Mouse (Mus musculus): ENCODE data around the gene Utp20. TPM values are rescaled to one million over a fixed set of nuclear protein-coding genes. Genes with fewer than 3 reads are reported as not detected.
"Not testable (repeated sequence)": the region's sequence is repeated elsewhere in the genome, so short reads cannot be mapped to it uniquely, and the experiment has no call there.

Gene Utp20
- 16.0 and 22.9 TPM in 2 replicates for total RNA-seq (2015)
- 11.1 and 11.2 TPM in 2 replicates for total RNA-seq (2017)

DNA sequence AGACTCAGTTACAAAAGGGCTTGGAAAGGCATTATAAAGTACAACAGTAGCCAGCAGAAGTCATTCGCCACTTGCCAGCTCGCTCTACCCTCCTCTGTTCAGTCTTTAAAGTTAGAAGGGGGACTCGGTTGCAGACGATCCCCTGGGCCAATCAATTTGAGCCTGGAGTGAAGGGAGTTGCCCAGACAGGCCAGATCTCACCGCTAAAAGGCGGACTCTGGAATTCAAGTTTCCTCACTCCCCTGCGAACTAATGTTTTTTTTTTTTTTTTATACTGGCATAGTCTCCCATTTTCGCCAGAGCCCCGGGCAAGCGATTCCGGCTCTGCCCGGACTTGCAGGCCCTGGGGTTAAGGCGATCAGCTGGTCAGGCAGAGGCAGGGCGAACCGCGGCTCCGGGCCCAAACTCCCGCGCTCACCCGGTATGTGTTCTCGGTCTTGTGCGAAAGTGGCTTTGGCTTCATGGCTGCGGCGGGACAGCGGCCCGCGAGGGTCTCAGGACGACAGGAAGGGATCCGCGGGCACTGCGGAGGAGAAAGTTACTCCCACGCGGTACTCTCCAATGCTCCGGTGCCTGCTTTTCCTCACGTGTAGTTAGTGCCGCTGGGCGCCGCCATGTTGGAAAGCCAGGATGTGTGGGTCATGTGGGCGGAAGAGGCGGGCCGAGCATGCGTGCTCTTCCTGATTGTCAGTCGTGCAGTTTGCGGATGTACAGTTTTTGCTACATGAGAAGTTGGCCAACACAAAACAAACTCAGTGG is at the start of gene Utp20:
TSS of gene Utp20 (minus strand) at position 617 of the 759 bp plus-strand sequence.
- peak; percentile 99 for ATAC-seq (ENCODE audit: poor library complexity, severe bottlenecking)

DNA sequence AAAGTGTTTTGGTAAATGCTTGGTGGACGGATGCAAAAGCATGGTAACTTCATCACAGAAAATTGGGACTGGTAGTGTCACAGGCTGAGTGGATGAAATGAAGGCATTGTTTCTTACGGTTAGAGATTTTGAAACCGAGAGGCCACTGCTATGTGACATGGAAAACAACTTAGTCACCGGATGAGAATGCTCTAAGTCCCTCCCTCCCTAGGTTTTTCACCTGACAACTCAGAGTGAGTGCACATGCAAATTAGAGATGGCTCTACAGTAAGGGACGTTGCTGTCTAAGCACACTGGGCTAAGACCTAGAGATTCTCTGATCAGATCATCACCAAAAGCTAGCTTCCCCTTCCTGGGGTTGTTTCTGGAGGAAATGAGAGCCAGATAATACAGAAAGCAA is 48.3 kb upstream of the Utp20 start:
- no peak for ATAC-seq (ENCODE audit: poor library complexity, severe bottlenecking)

DNA sequence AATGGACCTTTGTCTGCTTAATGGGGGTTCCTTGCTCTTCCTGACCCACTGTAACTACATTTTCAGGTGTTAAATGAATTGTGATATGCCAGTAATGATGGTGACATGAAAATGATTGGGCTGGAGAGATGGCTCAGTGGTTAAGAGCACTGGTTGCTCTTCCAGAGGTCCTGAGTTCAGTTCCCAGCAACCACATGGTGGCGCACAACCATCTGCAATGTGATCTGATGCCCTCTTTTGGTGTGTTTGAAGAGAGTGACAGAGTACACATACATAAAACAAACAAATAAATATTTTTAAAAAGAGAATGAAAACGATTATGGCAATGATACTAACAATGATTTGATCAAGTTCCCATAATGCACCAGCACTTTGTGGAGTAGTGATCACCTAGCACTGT is 39.4 kb upstream of the Utp20 start:
- no peak for ATAC-seq (ENCODE audit: poor library complexity, severe bottlenecking)

DNA sequence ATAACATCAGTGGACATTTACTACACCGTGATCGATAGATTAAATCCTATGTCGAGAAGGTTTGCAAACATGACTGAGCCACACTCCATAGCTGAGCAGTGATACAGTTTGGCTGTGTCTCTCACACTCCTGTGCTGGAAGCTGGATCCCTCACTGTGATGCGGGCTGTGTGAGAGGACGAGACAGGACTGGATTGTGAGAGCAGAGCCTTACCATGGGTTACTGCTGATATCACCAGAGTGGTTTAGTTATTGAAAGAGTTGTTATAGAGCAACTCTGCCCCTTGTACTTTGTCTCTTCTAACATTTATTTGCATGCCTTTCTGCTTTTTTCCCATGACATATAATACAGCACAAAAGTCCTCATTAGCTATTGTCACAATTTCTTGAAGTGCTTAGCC is 35.7 kb upstream of the Utp20 start:
- ATAC-seq (ENCODE audit: poor library complexity, severe bottlenecking) = no peak

DNA sequence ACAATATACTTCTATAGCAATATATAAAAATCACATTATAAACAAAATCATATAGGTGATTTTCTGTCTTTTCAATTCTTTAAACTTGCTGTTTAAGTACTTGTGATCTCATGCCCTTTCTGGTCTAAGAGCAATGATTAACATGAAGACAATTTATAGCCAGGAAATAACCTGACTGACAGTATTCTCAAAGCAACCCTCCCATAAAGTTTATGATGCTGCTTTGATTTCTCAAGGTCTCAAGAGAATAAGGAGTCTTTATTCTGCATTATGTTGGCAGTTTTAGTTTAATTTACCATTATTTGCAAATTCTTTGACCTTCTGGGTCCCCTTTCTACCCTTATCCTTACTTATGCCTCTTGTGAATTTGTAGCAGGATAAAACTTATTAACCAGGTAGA is 34.8 kb upstream of the Utp20 start:
- ATAC-seq (ENCODE audit: poor library complexity, severe bottlenecking) = no peak

DNA sequence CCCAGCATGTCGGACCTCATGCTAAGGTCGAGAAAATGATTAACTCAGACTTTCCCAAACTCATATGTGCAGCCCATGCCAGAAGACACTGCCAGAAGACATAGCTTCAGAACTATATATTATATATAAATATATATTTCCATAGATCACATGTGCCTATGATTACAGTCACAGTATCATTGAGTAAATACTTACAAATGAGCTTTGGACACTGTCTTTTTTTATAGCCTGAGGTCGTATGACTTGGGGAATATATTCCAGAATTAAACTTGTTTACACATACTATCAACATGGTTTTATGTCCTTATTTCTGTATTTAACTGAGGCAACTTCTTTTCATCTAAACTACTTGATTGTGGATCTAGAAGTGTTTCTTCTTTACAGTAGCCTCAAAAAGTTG is 34.3 kb upstream of the Utp20 start:
- ATAC-seq (ENCODE audit: poor library complexity, severe bottlenecking) = no peak

DNA sequence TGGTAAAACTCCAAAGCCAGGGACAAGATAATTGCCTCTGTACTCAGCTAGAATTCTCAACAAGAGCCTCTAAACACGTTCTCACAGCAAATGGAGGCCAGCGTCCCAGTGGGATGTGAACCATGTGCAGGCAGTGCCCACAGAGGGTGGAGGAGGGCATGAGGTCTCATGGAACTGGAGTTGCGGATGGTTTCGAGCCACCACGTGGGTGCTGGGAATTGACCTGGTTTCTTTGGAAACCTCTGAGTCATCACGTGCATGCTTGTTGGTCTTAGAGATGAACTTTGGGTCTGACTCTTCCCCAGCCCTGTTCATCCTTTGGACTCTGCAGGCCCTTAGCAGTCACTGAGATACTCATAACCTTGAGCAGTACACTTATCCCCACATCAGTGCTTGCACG is 26.7 kb upstream of the Utp20 start:
- ATAC-seq (ENCODE audit: poor library complexity, severe bottlenecking) = no peak

DNA sequence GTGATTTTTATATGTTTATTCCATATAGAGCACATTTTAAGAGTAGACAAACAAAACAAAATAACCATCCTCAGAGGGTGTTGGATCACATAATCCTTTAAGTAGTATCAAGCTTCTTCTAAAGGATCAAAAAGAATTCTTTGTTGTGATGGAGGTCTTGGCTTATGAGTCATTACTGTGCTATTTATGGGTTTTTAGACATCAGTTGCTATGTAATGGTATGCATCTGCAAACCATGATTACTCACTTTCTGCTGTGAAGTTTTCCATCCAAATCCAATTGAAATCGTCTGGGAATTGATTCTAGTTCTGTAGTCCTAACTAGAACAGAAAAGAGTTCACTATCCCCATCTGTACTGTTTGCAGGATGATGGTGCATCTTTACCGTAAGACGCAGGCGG is 23.4 kb upstream of the Utp20 start:
- no peak for ATAC-seq (ENCODE audit: poor library complexity, severe bottlenecking)

DNA sequence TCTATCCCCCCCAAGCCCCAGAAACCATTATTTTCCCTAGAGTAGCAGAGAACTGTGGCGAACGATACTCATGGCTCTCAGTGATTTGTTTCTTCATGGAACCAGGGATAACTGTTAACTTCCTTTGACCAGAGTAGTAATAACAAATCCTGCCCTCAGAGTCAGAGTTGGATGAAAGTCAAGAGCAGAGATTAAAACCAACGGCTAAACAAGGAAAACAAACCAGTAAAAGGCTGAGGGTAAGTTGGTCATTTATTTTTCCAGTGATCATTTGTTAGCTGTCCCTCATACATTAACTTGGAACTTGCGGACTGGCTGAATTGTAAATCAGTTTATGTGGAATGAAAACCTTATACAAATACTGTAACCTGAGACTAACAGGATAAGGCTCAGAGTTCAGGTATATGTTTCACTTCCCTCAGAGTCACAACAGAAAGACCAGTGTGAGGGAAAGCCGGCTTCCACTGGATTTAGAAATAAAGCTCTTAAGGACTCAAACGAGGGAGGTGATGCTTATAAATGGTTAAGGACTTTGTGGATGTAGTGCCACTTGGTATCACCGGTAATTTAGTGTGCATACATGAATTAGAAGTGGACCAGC is 22.4 kb upstream of the Utp20 start:
- ATAC-seq (ENCODE audit: poor library complexity, severe bottlenecking) = no peak

DNA sequence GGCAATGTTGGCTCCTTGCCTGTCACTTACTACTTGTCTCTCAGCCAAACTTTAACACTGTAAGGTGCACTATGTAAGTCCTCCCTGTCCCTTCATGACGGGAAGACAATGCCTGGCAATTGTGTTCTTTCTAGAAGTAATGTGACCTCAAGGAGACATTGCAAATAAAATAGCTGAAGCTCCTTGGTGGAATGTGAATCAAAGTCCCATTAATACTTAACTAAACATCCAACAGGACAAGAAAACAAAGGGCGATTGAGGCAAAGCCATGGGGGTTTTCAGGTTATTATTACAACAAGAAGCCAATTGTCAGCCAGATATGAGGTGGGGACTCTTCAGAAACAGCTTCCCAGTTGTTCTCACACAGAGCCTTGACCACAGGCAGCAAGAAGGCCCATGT is 7.6 kb upstream of the Utp20 start:
- ATAC-seq (ENCODE audit: poor library complexity, severe bottlenecking) = no peak

DNA sequence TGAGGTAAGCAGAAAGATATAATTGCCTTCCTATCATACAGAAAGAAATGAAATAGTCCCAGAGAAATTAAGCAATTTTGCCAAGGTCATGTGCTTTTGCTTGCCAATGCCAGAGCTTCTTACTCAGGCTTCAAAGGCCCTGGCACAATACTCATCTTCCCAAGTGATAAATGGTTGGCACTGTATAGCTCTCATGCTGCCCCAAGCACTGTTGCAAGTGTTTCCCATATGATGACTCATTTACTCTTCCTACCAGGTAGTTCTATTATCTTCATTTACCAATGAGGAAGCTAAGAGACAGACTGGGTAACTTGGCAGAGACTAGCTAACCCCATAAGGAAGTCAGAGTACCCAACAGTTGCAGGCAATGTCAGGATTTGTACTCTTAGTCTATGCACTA is 1.8 kb upstream of the Utp20 start:
- no peak for ATAC-seq (ENCODE audit: poor library complexity, severe bottlenecking)

DNA sequence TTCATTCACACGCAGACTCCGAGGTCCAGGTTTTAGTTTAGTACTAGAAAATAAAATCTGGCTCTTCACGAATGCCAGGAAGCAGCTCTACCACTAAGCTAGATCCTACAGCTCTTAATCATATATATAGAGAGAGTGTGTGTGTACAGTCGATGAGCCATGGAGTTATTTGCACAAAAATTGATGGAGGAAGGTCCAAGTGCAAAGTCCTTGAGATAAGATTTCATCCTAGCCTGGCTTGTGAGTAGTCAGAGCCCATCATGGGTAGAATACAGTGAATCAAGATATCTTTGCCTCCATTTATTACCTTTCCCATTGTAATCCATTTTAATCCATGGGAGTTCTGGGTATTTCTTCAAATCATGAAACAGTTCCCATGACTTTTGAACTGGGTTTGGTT is 992 bp upstream of the Utp20 start:
- no peak for ATAC-seq (ENCODE audit: poor library complexity, severe bottlenecking)

DNA sequence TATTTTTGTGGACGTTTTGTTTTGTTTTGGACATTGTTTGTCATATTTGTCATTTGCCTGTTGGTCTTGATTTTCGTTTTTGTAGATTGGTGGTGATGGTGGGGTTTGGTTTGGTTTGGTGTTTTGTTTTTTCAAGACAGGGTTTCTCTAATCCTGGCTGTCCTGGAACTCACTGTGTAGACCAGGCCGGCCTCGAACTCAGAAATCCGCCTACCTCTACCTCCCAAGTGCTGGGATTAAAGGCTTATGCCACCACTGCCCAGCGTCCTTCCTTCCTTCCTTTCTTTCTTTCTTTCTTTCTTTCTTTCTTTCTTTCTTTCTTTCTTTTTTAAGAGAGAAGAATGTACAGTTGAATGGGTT is 323 bp upstream of the Utp20 start:
- not testable (repeated sequence) for ATAC-seq (ENCODE audit: poor library complexity, severe bottlenecking)

DNA sequence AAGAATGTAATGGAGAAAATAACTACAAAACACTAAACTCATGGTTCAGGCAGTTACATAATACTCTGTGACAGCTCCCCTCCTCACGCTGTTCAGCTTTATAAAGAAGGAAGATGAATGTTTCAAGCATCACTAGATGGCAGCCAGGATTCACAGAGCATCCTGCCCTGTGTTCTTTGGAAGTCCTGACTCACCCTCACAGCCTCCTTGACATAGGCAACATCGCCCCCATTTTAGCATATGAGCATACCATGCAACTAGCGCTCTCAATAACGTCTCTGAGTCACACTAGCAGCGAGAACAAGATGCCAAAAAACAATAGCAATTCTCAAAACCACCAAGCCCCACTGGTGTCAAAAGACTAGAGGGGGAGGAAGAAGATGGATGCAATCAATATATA is 9.3 kb downstream of the Utp20 start:
- no peak for ATAC-seq (ENCODE audit: poor library complexity, severe bottlenecking)

DNA sequence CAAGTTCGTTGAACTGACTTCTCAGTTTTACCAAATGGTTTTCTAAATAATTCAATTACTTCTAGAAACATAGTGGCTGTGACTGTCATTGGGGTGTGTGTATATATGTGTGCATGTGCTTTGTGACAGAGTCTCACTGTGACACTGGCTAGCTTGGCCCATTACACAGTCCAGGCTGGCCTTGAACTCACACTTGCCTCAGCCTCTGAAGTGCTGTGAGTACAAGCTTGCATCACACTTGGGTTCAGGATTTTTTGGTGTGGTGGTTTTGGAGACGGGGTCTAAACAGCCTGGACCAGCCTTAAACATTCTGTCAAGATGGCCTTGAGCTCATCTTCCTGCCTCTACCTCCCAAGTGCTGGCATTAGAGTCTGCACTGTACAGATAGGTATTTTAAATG is 11.3 kb downstream of the Utp20 start:
- no peak for ATAC-seq (ENCODE audit: poor library complexity, severe bottlenecking)

DNA sequence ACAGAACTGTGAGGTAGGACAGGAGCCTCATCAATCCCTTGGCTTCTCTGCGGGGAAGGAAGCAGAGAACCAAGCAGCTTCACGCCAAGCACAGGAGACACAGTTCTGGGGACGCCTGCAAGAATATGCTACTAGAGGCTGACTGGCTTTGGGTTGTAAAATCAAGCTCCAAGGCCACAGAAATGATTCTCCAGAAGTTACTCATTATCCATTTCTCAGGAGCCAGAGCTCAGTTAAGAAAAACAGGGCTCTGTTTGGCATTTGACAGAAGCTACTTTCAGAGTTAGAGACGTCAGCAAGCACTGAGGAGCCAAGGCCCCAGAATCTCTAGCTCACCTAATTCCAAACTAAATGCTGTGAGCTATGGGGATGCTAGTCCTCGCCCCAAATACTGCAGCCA is 14.9 kb downstream of the Utp20 start:
- ATAC-seq (ENCODE audit: poor library complexity, severe bottlenecking) = no peak

DNA sequence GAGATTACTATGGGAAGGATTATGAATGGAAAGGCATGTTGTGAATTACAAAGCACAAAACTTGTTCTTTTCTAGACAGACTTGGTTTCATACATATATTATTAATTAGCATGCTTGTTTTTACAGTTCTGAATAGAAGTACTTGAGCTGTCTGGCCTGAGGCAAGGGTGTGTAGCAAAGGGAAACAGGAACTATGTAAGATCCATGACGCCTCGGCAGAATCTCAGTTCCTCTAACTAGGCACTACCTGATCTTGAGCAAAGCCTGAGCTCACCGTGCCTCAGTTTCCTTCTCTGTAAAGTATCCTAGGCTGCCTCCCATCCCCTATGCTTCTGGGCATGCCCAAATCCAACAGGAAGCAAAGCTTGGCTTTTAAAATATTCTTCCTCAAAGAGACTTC is 24.4 kb downstream of the Utp20 start:
- peak; percentile 96 for ATAC-seq (ENCODE audit: poor library complexity, severe bottlenecking)

DNA sequence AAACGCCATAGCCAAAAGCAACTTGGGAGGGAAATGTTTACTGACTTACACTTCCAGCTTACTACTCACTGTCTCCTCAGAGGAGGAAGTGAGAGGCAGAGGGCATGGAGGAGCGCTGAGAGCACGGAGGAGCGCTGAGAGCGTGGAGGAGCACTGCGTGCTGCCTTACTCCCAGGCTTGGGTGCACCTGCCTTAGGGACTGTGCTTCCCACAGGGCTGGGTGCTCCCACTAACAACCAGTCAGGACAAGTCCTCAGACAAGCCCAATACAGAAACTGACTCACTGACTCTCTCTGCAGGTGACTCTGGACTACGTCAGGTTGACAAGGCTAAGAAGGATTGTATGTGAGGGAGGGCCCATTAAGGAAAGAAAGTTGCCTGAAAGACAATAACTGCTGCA is 27.2 kb downstream of the Utp20 start:
- ATAC-seq (ENCODE audit: poor library complexity, severe bottlenecking) = peak; percentile 59

DNA sequence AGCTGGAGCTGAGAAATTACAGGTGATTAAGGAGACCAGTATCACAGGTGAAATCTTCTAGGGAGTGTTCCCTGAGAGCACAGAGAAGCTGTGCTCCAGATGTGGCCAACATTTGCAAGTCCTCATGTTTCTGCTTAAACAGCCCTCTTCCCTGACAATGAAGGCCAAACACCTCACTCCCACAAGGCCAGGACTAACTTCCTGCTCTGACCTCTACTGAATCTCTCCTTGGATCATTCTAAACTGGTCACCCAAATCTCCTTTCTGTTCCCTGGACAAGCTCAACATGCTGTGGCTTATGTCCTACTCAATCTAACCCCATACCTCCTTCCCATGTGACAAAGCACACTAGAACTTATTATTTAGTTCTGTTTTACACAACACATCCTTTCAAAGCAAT is 29.2 kb downstream of the Utp20 start:
- ATAC-seq (ENCODE audit: poor library complexity, severe bottlenecking) = no peak

DNA sequence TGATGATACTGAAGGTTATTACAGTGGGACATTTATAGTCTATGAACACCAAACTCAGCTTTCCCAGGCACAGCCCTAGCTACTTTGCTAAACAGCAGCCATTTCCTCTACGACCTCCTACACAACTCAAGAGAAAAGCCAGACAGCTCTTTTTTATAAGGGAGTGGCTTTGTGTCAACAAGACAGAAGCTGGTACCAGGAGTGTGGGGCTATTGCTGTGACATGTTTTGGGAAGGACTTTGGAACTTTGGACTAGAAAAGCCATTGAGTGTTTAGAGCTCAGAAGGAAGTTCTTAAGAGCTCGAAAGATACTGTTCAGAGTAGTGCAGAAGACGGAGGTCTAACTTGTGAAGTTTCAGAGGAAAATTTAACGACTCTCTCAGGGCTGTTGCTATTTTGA is 29.7 kb downstream of the Utp20 start:
- ATAC-seq (ENCODE audit: poor library complexity, severe bottlenecking) = no peak

DNA sequence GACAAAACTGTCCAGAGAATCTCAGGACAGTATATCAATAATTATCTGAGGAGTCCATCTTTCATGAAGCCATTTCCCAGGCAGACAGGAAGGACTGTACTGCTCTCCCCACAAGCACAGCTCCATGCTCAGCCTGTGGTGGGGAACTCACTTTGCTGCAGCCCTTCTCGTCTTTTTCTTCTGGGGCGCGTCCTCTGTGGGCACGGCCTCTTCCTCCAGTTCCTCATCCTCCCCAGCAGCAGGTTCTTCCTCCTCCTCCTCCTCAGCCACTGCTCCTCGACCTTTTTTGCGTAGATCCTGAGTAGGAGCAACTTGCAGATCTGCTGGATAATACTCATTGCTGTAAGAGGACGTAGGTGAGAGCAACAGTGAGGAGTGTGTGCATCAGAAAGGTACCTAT is 31.4 kb downstream of the Utp20 start:
- 0 out of 2 replicates have a peak, but pooled peaks have one; percentile 26 for ATAC-seq (ENCODE audit: poor library complexity, severe bottlenecking)

DNA sequence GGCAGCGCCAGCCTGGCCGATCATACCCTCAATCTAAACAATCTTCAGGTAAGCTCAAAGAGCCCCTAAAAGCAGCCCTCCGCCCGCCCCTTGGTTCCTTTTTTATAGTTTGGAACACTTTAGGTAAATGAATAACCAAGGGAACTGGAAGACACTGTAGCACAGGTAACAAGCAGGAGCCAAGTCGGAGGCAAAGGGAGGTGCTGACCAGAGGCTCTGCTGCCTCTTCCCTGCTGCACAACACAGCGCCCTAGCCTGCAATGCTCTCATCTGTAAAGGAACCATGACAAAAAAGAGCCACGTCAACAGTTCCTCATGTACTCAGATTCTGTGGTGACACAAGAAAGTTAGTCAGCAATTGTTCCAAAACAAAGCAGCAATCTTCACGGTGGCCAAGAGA is 32.0 kb downstream of the Utp20 start:
- no peak; the same call in 1 of the 2 replicates for ATAC-seq (ENCODE audit: poor library complexity, severe bottlenecking)

DNA sequence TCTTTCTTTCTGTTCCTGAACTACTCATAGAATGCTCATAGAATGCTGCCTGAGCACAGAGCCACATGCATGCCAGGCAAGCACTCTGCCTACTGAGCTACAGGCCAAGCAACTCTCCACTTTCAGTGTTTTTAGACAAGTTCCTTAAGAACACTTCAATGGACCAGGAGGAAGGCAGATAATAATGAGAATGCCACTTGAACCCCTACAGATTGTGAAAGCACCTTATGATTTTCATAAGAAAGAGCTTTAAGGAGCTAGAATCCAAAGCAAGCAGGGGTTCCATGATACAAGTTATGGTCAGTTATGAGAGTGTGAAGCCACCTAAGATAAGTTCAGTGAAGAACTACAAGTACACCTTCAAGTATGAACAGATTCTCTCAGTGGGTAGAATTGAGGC is 32.9 kb downstream of the Utp20 start:
- ATAC-seq (ENCODE audit: poor library complexity, severe bottlenecking) = no peak
